Mouse (Mus musculus) hindbrain, embryonic 10.5 days (tissue): ENCODE measurements at regions not wholly inside any gene's neighbourhood (a gene's known extent, or its start where the extent isn't known, plus 50 kb on each side); places are given as distances from the start of the nearest gene placed in this dataset.

Source experiments
- DNase-seq: peaks from one replicate; pipeline ENCODE4 v3.0.0-alpha.2; 2017; ENCODE audit warnings: low spot score
- H3K27ac ChIP-seq: fragments of 300-500 bp; sonication (generic); 2 replicates; pipeline ENCODE4 v1.5.1; 2016; ENCODE audit warnings: mild to moderate bottlenecking, moderate library complexity
- H3K27me3 ChIP-seq: fragments of 300-500 bp; sonication (generic); 2 replicates; pipeline ENCODE4 v1.6.1; 2016; ENCODE audit warnings: mild to moderate bottlenecking; ENCODE audit not compliant: poor library complexity, insufficient read depth, severe bottlenecking
- H3K36me3 ChIP-seq: fragments of 300-500 bp; sonication (generic); 2 replicates; pipeline ENCODE4 v1.6.1; 2016; ENCODE audit warnings: mild to moderate bottlenecking, moderate library complexity
- H3K4me1 ChIP-seq: fragments of 300-500 bp; sonication (generic); replicated peaks from 2 replicates; pipeline ENCODE4 v1.6.1; 2016; ENCODE audit warnings: mild to moderate bottlenecking
- H3K4me3 ChIP-seq: fragments of 300-500 bp; sonication (generic); 2 replicates; pipeline ENCODE4 v1.5.1; 2016; ENCODE audit warnings: mild to moderate bottlenecking, moderate library complexity
- H3K9me3 ChIP-seq: fragments of 300-500 bp; sonication (generic); 2 replicates; pipeline ENCODE4 v1.6.1; 2016; ENCODE audit warnings: mild to moderate bottlenecking, moderate library complexity
- WGBS: fragments of 180-500 bp; shearing (Covaris S2); methylation state at CpG from one replicate; pipeline ENCODE4 v1.1.7; 2016; 5-methylcytosine and 5-hydroxymethylcytosine counted together

- H3K27ac ChIP-seq = peak overlapping the region; percentile 69
- WGBS = 79% methylated on average over 12 of the region's 12 CpGs
Observed at GRCm38 (mm10) chr13:58495390-58496073, 92.4 kb upstream of the Hnrnpk start.

DNA sequence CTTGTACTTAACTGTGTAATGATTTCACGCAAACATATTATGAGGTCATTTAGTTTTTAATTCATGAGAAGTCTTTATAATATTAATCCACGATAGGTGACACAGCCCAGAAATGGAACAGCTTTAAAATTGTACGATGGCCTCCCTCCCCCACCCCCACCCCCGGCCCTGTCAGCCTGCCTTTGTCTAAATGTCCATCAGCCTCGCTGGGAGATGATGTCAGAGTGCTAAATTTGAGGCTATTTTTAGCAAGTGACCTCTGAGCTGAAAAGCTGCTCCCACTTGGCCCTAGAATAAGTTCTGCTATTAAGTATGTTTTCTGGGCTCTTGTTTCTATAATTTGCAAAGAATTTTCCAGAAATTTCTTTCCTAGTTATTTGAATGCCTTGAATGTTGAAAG is 91.6 kb upstream of the Hnrnpk start:
- peak overlapping the region; percentile 69; the same call in 1 of the 2 replicates for H3K27ac ChIP-seq
- no peaks in the 10 kb centered on the region for H3K9me3 ChIP-seq
- 53% methylated on average over 5 of the region's 5 CpGs for WGBS
- DNase-seq = no peak
- no peak overlapping the region for H3K4me3 ChIP-seq
- no peaks in the 10 kb centered on the region for H3K27me3 ChIP-seq
- no peaks in the 10 kb centered on the region for H3K36me3 ChIP-seq
- peaks cover 17% of the 10 kb centered on the region for H3K4me1 ChIP-seq

More at GRCm38 (mm10) chr13:58495390-58496073, 92.4 kb upstream of the Hnrnpk start:
- Histone ChIP-seq H3K4me3 (no peak overlapping the region), H3K4me1 (peaks cover 17% of the 10 kb centered on the region), H3K9me3 (no peaks in the 10 kb centered on the region), H3K27me3 (no peaks in the 10 kb centered on the region), H3K36me3 (no peaks in the 10 kb centered on the region)
- DNase-seq = no peak

DNA sequence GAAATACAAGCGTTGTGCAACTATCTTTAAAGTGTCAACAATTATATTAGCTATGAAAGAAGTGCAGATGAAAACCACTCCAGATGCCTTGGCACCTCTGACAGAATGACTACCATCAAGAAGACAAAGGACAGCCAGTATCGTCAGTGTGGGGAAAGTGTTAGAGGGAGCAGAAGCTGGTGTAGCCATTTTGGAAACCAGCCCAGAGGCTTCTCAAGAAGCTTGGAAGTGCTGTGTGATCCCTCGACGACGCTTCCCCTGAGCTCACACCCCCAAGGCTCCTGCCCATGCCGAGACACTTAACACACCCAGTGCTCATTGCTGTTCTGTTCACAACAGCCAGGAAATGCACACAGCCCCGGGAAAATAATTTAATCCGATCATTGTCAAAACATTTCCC is 87.7 kb upstream of the Hnrnpk start:
- DNase-seq = no peak
- H3K4me3 ChIP-seq = no peak overlapping the region

GRCm38 (mm10) chr13:58485011-58485410 is 81.9 kb upstream of the Hnrnpk start:
- no peak for DNase-seq
- 84% methylated on average over 10 of the region's 10 CpGs for WGBS
- H3K4me1 ChIP-seq = 0 out of 2 replicates have a peak, but pooled peaks cover 2% of the 10 kb centered on the region
- no peaks in the 10 kb centered on the region for H3K9me3 ChIP-seq
- no peak overlapping the region for H3K27ac ChIP-seq
- H3K27me3 ChIP-seq = no peaks in the 10 kb centered on the region
- no peak overlapping the region for H3K4me3 ChIP-seq
- no peaks in the 10 kb centered on the region for H3K36me3 ChIP-seq

More for the DNA sequence above, 87.7 kb upstream of the Hnrnpk start:
- H3K27ac ChIP-seq = no peak overlapping the region
- no peaks in the 10 kb centered on the region for H3K36me3 ChIP-seq
- H3K4me1 ChIP-seq = peaks cover 13% of the 10 kb centered on the region
- WGBS = 78% methylated on average over 8 of the region's 8 CpGs
- no peaks in the 10 kb centered on the region for H3K27me3 ChIP-seq
- no peaks in the 10 kb centered on the region for H3K9me3 ChIP-seq

GRCm38 (mm10) chr13:58482701-58483100 is 79.6 kb upstream of the Hnrnpk start:
- 68% methylated on average over 9 of the region's 9 CpGs for WGBS

GRCm38 (mm10) chr13:58480928-58481598 is 77.9 kb upstream of the Hnrnpk start:
- no peaks in the 10 kb centered on the region for H3K27me3 ChIP-seq
- 90% methylated on average over 10 of the region's 10 CpGs for WGBS

More at GRCm38 (mm10) chr13:58482701-58483100, 79.6 kb upstream of the Hnrnpk start:
- Histone ChIP-seq H3K9me3 (no peaks in the 10 kb centered on the region), H3K27ac (no peak overlapping the region), H3K27me3 (no peaks in the 10 kb centered on the region), H3K4me1 (0 out of 2 replicates have a peak, but pooled peaks cover 2% of the 10 kb centered on the region), H3K4me3 (no peak overlapping the region), H3K36me3 (no peaks in the 10 kb centered on the region)
- DNase-seq = no peak

GRCm38 (mm10) chr13:58480388-58480927 is 77.3 kb upstream of the Hnrnpk start:
- Histone ChIP-seq H3K4me3 (no peak overlapping the region), H3K27me3 (no peaks in the 10 kb centered on the region), H3K4me1 (peaks cover 18% of the 10 kb centered on the region), H3K36me3 (no peaks in the 10 kb centered on the region), H3K9me3 (no peaks in the 10 kb centered on the region), H3K27ac (no peak overlapping the region)
- 86% methylated on average over 8 of the region's 8 CpGs for WGBS
- no peak for DNase-seq

More at GRCm38 (mm10) chr13:58480928-58481598, 77.9 kb upstream of the Hnrnpk start:
- H3K27ac ChIP-seq = no peak overlapping the region
- no peak overlapping the region for H3K4me3 ChIP-seq
- no peaks in the 10 kb centered on the region for H3K36me3 ChIP-seq
- DNase-seq = no peak
- peaks cover 12% of the 10 kb centered on the region for H3K4me1 ChIP-seq
- no peaks in the 10 kb centered on the region for H3K9me3 ChIP-seq

GRCm38 (mm10) chr13:58478438-58478837 is 75.3 kb upstream of the Hnrnpk start:
- no peak for DNase-seq
- Histone ChIP-seq H3K4me1 (peaks cover 19% of the 10 kb centered on the region), H3K4me3 (no peak overlapping the region), H3K27ac (no peak overlapping the region), H3K9me3 (no peaks in the 10 kb centered on the region), H3K27me3 (no peaks in the 10 kb centered on the region), H3K36me3 (no peaks in the 10 kb centered on the region)
- WGBS = 84% methylated on average over 5 of the region's 5 CpGs

DNA sequence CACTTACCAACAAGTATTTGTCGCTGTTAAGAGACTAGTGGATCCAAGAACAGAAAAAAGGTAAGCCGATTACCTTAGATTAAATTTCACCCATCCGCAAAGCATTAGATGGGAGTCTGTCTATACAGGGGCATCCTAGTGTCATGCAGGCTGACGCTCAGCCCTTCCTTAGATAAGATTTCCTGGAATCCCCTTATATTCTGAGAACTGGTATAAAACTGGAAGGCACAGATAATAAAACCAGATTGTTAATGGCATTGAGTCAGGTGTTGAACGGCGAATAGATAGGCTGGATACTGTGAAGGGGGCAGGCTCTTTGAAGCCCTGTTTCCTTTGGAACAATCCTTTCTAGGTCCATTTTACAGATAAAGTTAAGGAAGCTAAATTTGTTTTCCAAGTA is 74.1 kb upstream of the Hnrnpk start:
- Histone ChIP-seq H3K36me3 (no peaks in the 10 kb centered on the region), H3K27me3 (peaks cover 4% of the 10 kb centered on the region), H3K4me1 (peaks cover 21% of the 10 kb centered on the region), H3K9me3 (no peaks in the 10 kb centered on the region), H3K4me3 (no peak overlapping the region), H3K27ac (no peak overlapping the region)
- 93% methylated on average over 6 of the region's 6 CpGs for WGBS
- no peak for DNase-seq

DNA sequence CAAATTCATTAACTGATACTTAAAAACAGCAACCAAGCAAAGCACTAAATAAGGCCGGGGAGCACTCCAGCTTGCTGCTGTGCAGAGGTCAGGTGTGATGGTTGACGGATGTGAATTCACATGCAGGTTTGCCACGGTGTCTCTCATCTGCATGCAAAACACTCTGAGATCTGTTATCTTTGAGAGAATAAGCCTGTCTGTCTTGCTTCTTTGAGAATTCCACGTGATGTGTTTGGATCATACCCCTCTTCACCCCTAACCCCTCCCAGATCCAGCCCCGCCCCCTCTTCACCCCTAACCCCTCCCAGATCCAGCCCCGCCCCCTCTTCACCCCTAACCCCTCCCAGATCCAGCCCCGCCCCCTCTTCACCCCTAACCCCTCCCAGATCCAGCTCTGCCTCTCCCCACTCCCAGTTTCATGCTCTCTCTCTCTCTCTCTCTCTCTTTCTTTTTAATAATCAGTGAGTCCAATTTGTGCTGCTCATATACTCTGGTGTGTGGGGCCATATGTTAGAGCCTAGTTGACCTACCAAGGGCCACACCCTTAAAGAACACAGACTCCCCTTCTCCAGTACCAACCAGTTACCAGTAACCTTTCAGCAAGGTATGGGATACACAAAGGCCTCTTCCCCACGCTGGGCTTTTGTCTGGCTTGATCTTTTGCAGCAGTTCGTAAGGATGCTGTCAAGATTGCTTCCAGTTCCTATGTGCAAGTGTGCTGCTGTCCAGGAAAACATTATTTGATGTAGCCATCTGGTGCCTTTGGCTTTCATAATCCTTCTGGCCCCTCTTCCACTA is 73.1 kb upstream of the Hnrnpk start:
- Histone ChIP-seq H3K27ac (peak overlapping the region; percentile 54), H3K27me3 (peaks cover 11% of the 10 kb centered on the region), H3K9me3 (no peaks in the 10 kb centered on the region), H3K4me1 (peaks cover 30% of the 10 kb centered on the region), H3K36me3 (no peaks in the 10 kb centered on the region), H3K4me3 (no peak overlapping the region)
- no peak for DNase-seq
- WGBS = 33% methylated on average over 9 of the region's 9 CpGs

- Histone ChIP-seq H3K4me1 (peaks cover 37% of the 10 kb centered on the region), H3K9me3 (no peaks in the 10 kb centered on the region), H3K4me3 (no peak overlapping the region), H3K27me3 (peaks cover 16% of the 10 kb centered on the region), H3K27ac (no peak overlapping the region), H3K36me3 (no peaks in the 10 kb centered on the region)
- WGBS = 42% methylated on average over 6 of the region's 6 CpGs
- DNase-seq = no peak
Observed at GRCm38 (mm10) chr13:58475495-58475894, 72.4 kb upstream of the Hnrnpk start.

DNA sequence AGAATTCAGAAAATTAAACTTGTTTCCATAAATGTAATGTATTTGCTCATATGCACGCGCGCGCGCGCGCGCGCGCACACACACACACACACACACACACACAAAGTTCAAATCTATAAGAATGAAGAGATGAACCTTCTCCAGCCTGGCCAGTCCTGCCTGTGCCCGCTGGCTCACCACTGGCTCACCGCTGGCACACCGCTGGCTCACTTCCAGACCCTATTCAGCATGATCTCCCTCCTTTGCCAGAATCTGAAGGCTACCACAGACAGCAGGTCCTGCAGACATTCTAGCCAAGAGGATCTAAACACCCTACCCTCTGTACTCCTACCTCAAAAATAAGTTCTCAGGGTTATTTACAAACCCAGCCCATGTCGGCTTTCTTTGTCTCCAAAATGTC is 69.3 kb upstream of the Hnrnpk start:
- no peak for DNase-seq
- H3K36me3 ChIP-seq = no peaks in the 10 kb centered on the region
- 70% methylated on average over 14 of the region's 14 CpGs for WGBS
- peaks cover 19% of the 10 kb centered on the region for H3K27me3 ChIP-seq
- H3K27ac ChIP-seq = no peak overlapping the region
- peaks cover 58% of the 10 kb centered on the region for H3K4me1 ChIP-seq
- H3K4me3 ChIP-seq = no peak overlapping the region
- H3K9me3 ChIP-seq = peaks cover 3% of the 10 kb centered on the region; the same call in 1 of the 2 replicates
